Mouse (Mus musculus) embryonic facial prominence, embryonic 10.5 days (tissue): ENCODE measurements at regions not wholly inside any gene's neighbourhood (a gene's known extent, or its start where the extent isn't known, plus 50 kb on each side); places are given as distances from the start of the nearest gene placed in this dataset.

Experiments used
- DNase-seq: peaks from one replicate; pipeline ENCODE4 v3.0.0-alpha.2; 2017; ENCODE audit warnings: low spot score
- H3K27ac ChIP-seq: fragments of 300-500 bp; sonication (generic); replicated peaks from 2 replicates; pipeline ENCODE4 v1.5.1; 2016; ENCODE audit warnings: mild to moderate bottlenecking
- H3K27me3 ChIP-seq: fragments of 300-500 bp; sonication (generic); replicated peaks from 2 replicates; pipeline ENCODE4 v1.6.1; 2016; ENCODE audit warnings: low read depth, mild to moderate bottlenecking; ENCODE audit not compliant: poor library complexity, severe bottlenecking
- H3K36me3 ChIP-seq: fragments of 300-500 bp; sonication (generic); replicated peaks from 2 replicates; pipeline ENCODE4 v1.6.1; 2016; ENCODE audit warnings: mild to moderate bottlenecking, moderate library complexity
- H3K4me1 ChIP-seq: fragments of 300-500 bp; sonication (generic); 2 replicates; pipeline ENCODE4 v1.6.1; 2016
- H3K4me3 ChIP-seq: fragments of 300-500 bp; sonication (generic); 2 replicates; pipeline ENCODE4 v1.5.1; 2016; ENCODE audit warnings: mild to moderate bottlenecking, moderate library complexity
- H3K9me3 ChIP-seq: fragments of 300-500 bp; sonication (generic); 2 replicates; pipeline ENCODE4 v1.6.1; 2016; ENCODE audit warnings: mild to moderate bottlenecking
- WGBS: fragments of 180-500 bp; shearing (Covaris S2); methylation state at CpG from one replicate; pipeline ENCODE4 v1.1.7; 2016; 5-methylcytosine and 5-hydroxymethylcytosine counted together

DNA sequence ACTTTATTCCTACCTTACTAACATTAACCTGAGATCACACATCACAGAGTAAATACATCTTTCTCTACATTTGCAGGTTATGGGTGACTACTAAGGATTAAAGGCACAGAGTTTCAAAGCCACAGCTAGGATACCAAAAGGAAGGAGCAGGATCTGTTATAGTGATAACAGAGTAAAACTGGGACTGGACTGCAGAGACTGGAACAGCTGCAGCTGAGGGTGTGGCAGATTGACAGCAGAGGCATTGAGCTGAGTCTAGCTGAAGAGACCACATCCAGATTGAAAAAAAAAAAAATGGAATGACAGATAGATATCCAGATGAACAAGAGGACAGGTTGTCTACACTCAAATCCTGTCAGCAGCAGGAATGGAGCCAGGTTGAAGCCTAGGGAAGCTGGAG is 301.1 kb downstream of the Irs2 start:
- Histone ChIP-seq H3K4me3 (no peak overlapping the region), H3K4me1 (0 out of 2 replicates have a peak, but pooled peaks cover 3% of the 10 kb centered on the region), H3K36me3 (no peaks in the 10 kb centered on the region), H3K27ac (no peak overlapping the region), H3K9me3 (no peaks in the 10 kb centered on the region), H3K27me3 (no peaks in the 10 kb centered on the region)
- DNase-seq: no peak

- no peak for DNase-seq
- no peaks in the 10 kb centered on the region for H3K27me3 ChIP-seq
- 78% methylated on average over 7 of the region's 7 CpGs for WGBS
- H3K36me3 ChIP-seq: no peaks in the 10 kb centered on the region
- no peak overlapping the region for H3K4me3 ChIP-seq
- H3K4me1 ChIP-seq: 0 out of 2 replicates have a peak, but pooled peaks cover 3% of the 10 kb centered on the region
- no peak overlapping the region for H3K27ac ChIP-seq
- H3K9me3 ChIP-seq: no peaks in the 10 kb centered on the region
Observed at GRCm38 (mm10) chr8:10705909-10706308, 302.3 kb downstream of the Irs2 start.

- Histone ChIP-seq H3K36me3 (no peaks in the 10 kb centered on the region), H3K4me3 (no peak overlapping the region), H3K27me3 (no peaks in the 10 kb centered on the region), H3K27ac (no peak overlapping the region), H3K4me1 (no peaks in the 10 kb centered on the region), H3K9me3 (no peaks in the 10 kb centered on the region)
- WGBS: 92% methylated on average over 7 of the region's 7 CpGs
- DNase-seq: no peak
Observed at GRCm38 (mm10) chr8:10702755-10703154, 305.5 kb downstream of the Irs2 start.

DNA sequence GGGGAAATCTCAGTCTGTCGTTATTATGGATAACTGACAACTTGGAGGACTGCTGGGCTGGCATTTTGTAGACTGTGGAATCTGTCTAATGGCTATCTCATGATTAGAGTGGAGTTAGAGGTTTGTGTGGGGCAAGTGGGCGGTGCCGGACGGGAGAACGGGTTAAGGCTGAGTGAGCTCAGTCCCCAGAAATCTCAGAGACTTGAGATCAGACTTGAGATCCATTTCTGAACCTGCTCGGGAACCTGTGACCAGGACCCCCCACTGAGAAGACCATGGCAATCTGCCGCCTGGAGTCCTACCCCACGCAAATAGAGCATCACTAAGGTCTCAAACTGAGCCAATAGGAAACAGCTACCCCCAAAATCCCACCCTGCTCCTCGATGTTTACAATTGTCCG is 306.0 kb downstream of the Irs2 start:
- 77% methylated on average over 10 of the region's 10 CpGs for WGBS
- DNase-seq: no peak
- Histone ChIP-seq H3K4me1 (no peaks in the 10 kb centered on the region), H3K4me3 (no peak overlapping the region), H3K36me3 (no peaks in the 10 kb centered on the region), H3K27ac (no peak overlapping the region), H3K27me3 (no peaks in the 10 kb centered on the region), H3K9me3 (no peaks in the 10 kb centered on the region)

GRCm38 (mm10) chr8:10701648-10702061 is 306.6 kb downstream of the Irs2 start:
- H3K36me3 ChIP-seq: no peaks in the 10 kb centered on the region
- no peaks in the 10 kb centered on the region for H3K27me3 ChIP-seq
- H3K9me3 ChIP-seq: no peaks in the 10 kb centered on the region
- DNase-seq: no peak
- H3K4me3 ChIP-seq: no peak overlapping the region
- no peak overlapping the region for H3K27ac ChIP-seq
- no peaks in the 10 kb centered on the region for H3K4me1 ChIP-seq
- 68% methylated on average over 4 of the region's 4 CpGs for WGBS

DNA sequence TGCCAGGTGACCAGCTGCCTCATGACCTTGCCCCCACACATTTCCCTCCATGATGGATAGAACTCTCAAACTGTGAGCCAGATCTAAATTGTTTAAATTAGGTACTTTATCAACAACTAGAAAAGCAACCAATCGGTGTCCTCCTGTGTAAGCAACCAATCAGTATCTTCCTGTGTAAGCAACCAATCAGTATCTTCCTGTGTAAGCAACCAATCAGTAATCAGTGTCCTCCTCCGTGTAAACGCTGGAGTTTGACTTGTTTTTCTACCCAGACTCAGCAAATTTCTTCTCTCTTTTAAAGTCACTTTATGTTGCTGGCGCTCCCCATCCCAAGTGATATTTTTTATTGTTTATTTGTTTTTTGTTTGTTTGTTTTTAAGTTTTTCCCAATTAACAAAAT is 307.0 kb downstream of the Irs2 start:
- DNase-seq: no peak
- Histone ChIP-seq H3K9me3 (no peaks in the 10 kb centered on the region), H3K27ac (no peak overlapping the region), H3K4me1 (no peaks in the 10 kb centered on the region), H3K4me3 (no peak overlapping the region), H3K36me3 (no peaks in the 10 kb centered on the region), H3K27me3 (no peaks in the 10 kb centered on the region)
- WGBS: 78% methylated on average over 4 of the region's 4 CpGs

GRCm38 (mm10) chr8:10699669-10700068 is 308.6 kb downstream of the Irs2 start:
- Histone ChIP-seq H3K9me3 (no peaks in the 10 kb centered on the region), H3K4me3 (no peak overlapping the region), H3K4me1 (no peaks in the 10 kb centered on the region), H3K27ac (no peak overlapping the region), H3K36me3 (no peaks in the 10 kb centered on the region), H3K27me3 (no peaks in the 10 kb centered on the region)
- WGBS: 76% methylated on average over 9 of the region's 9 CpGs
- no peak for DNase-seq

GRCm38 (mm10) chr8:10695181-10695580 is 313.1 kb downstream of the Irs2 start:
- DNase-seq: no peak
- H3K4me3 ChIP-seq: no peak overlapping the region
- H3K36me3 ChIP-seq: no peaks in the 10 kb centered on the region
- H3K27me3 ChIP-seq: no peaks in the 10 kb centered on the region
- peaks cover 14% of the 10 kb centered on the region for H3K4me1 ChIP-seq
- H3K27ac ChIP-seq: no peak overlapping the region
- no peaks in the 10 kb centered on the region for H3K9me3 ChIP-seq
- 87% methylated on average over 6 of the region's 6 CpGs for WGBS

GRCm38 (mm10) chr8:10690659-10691058 is 317.6 kb downstream of the Irs2 start:
- DNase-seq: no peak
- 70% methylated on average over 1 of the region's 1 CpGs for WGBS
- Histone ChIP-seq H3K27me3 (peaks cover 8% of the 10 kb centered on the region; the same call in 1 of the 2 replicates), H3K9me3 (no peaks in the 10 kb centered on the region), H3K4me1 (peaks cover 24% of the 10 kb centered on the region), H3K27ac (no peak overlapping the region), H3K36me3 (no peaks in the 10 kb centered on the region), H3K4me3 (no peak overlapping the region)

- Histone ChIP-seq H3K27ac (no peak overlapping the region), H3K4me1 (peaks cover 24% of the 10 kb centered on the region)
- WGBS: 81% methylated on average over 12 of the region's 12 CpGs
Observed at GRCm38 (mm10) chr8:10689881-10690280, 318.4 kb downstream of the Irs2 start.

DNA sequence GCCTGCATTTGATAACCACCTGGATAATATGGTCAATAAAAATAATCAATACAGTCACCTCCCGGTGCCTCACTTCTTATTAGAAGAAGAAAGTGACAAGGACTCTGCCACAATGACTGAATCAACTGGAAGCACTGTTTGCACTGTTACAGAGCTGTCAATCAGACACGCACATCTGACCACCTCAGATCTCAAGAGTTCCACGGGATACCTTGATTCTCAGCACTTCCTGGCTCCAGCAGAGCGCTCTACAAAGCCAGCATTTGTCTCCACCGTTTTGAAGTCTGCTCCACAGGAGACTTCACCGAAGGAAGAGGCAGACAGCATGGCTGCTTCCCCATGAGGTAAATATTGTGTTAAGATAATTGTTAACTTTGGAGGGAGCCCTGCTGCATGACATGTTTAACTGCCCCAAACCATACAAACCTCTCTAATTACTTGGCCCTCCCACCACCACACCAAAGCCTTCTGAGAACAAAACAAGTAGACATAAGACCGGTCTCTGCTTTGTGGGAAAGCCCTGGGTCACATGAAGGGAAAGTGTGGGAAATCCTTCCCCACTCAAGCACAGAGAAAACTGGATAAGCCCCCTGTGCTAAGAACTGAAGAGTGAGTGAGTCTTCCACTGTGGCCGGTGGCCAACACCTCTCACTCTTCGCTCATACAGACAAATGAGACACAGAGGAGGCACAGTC is 320.2 kb downstream of the Irs2 start:
- no peak for DNase-seq
- Histone ChIP-seq H3K36me3 (no peaks in the 10 kb centered on the region), H3K4me3 (no peak overlapping the region), H3K27ac (no peak overlapping the region), H3K9me3 (no peaks in the 10 kb centered on the region), H3K4me1 (peaks cover 26% of the 10 kb centered on the region), H3K27me3 (peaks cover 11% of the 10 kb centered on the region)
- 33% methylated on average over 9 of the region's 9 CpGs for WGBS

More at GRCm38 (mm10) chr8:10689881-10690280, 318.4 kb downstream of the Irs2 start:
- Histone ChIP-seq H3K27me3 (peaks cover 11% of the 10 kb centered on the region), H3K4me3 (no peak overlapping the region), H3K9me3 (no peaks in the 10 kb centered on the region), H3K36me3 (no peaks in the 10 kb centered on the region)
- DNase-seq: no peak
